Mouse (Mus musculus): ENCODE measurements around the gene Dlst.

GRCm38 (mm10) chr12:85175087-85175675, 64.5 kb downstream of the Dlst start:
- TF ChIP-seq CTCF (IDR thresholded peaks at IDR 0.05; ENCODE audit: insufficient read depth, low read length) (no peak), POLR2A (IDR thresholded peaks at IDR 0.05; ENCODE audit: borderline replicate concordance, extremely low read depth, low read depth, low read length) (no peak)
